Mouse (Mus musculus) lung, adult 2 months (tissue): ENCODE measurements around the gene Pum1.

ENCODE experiments used
- CTCF ChIP-seq: fragments of 200-500 bp; IDR thresholded peaks from 2 replicates; pipeline ENCODE4 v1.5.1; 2011; ENCODE audit warnings: mild to moderate bottlenecking, low read length, control low read depth; ENCODE audit not compliant: insufficient read depth
- POLR2A ChIP-seq: fragments of 200-500 bp; IDR thresholded peaks from 2 replicates; pipeline ENCODE4 v1.6.1; 2011; ENCODE audit warnings: low read depth, mild to moderate bottlenecking, control low read depth, low read length, borderline replicate concordance; ENCODE audit errors: extremely low read depth

DNA sequence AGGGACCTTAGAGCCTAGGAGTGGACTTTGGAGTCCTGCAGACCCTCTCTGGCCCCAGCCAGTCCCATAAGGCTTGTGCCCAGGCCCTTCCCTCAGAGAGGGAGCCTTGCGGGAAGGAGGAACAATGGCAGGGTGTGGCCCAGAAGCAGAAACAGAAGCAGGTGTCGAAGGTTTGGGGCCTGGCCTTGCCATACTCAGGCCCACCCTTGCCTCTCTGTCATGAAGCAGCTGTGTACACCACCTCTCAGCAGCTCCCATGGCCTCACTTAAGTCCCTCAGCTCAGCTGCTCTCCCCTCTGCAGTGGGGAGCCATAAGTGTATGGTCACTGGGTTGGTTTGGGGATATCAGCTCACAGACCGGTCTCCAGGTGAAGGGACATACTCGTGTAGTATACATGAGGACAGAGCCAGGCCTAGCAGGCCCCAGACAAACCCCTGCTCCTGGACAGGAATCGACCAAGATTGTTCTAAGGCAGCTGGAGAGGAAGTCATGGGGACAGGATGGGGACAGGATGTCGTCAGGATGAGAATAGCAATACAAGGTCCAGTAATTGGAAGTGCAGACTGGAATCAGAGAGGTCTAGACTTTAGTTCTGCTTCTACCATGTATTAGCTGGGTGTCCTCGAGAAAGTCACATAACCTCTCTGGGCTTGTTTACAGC, 157.6 kb downstream of the Pum1 start:
- TF ChIP-seq CTCF: no peak
- TF ChIP-seq POLR2A: peak; percentile 7; the same call in 1 of the 2 replicates
